Mouse (Mus musculus): ENCODE results near the gene Olfr659. TPM values are rescaled to one million over a fixed set of nuclear protein-coding genes. Genes with fewer than 3 reads are reported as not detected.

Olfr659 gene
- not detected for total RNA-seq (2021)

DNA sequence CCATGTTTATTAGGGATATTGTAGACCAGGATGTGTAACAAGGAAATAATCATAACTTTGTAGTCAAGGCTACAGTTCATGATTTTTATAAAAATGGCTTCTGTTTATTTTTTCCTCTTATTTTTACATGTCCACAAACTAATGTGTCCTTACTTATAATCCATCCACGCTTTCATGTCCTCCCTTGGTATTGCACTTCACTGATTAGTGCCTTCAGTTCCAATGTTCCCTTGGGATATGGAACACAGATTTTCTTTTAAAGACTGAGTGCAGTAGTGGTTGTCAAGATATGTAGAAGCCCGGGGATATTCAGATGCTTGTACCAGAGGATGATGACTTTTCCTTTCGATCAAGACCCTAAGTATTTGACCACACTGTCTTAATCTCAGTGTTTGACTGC lies at the start of gene Olfr659:
Gene Olfr659 (plus strand): TSS at position 301 of the 400 bp plus-strand sequence.
- DNase-seq, result no peak
- intact Hi-C loops (cut with DNase I), result no loop called here

DNA sequence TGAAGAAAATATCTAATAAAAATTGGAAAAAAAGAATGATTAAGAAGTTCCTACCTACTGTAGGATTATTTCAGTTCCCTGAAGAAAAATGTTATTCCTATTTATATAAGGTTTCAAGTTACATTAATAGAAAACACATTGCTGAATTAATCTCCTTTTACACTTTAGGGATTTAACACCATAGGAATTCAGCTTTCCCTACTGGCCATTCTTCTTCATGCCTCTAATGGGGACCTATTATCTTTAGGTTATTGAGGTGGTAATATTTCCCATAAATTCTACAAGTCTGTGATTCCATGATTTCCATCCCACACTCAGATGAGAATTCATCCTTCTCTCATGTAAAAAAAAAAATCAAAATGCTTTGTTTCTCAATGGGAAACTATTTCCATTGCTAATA lies 42.1 kb upstream of the Olfr659 start, which contains the start of gene Olfr657:
Gene Olfr657 (plus strand): TSS at position 301 of the 400 bp plus-strand sequence.
- DNase-seq, result no peak
- intact Hi-C loops (cut with DNase I), result no loop called here

- intact Hi-C loops (cut with DNase I), result no loop called here
- peak; percentile 16 to 35 for DNase-seq
Observed at GRCm38 (mm10) chr7:104646841-104647482, 19.6 kb upstream of the Olfr659 start, which contains the start of gene Olfr658. Gene Olfr658, minus strand, starts transcription at chr7:104647305.

GRCm38 (mm10) chr7:104686201-104686600 lies 19.6 kb downstream of the Olfr659 start, which contains the start of gene Olfr661:
Gene Olfr661, plus strand, starts transcription at chr7:104686501.
- no peak for DNase-seq
- intact Hi-C loops (cut with DNase I), result no loop called here

Other genes starting within 250 kb of the Olfr659 start
- 1 to 10 TPM; 1.6 to 2.5 TPM for gene Trim30a, start 201.6 kb upstream of the Olfr659 start, total RNA-seq (2021)
- under 1 TPM; 0.26 to 0.67 TPM for gene Trim30d, start 158.9 kb upstream of the Olfr659 start, total RNA-seq (2021)
- not detected for gene Olfr651, start 116.6 kb upstream of the Olfr659 start, total RNA-seq (2021)
- gene Olfr652, start 105.9 kb upstream of the Olfr659 start, total RNA-seq (2021), result not detected
- not detected for gene Olfr653, start 89.4 kb upstream of the Olfr659 start, total RNA-seq (2021)
- not detected for gene Olfr654, start 79.7 kb upstream of the Olfr659 start, total RNA-seq (2021)
- gene Olfr655, start 65.0 kb upstream of the Olfr659 start, total RNA-seq (2021), result not detected
- not detected for gene Olfr656, start 52.8 kb upstream of the Olfr659 start, total RNA-seq (2021)
- gene Olfr657, start 42.0 kb upstream of the Olfr659 start, total RNA-seq (2021), result not detected
- gene Olfr658, start 19.4 kb upstream of the Olfr659 start, total RNA-seq (2021), result not detected
- gene Olfr661, start 19.7 kb downstream of the Olfr659 start, total RNA-seq (2021), result not detected
- not detected for gene Usp17le, start 110.7 kb downstream of the Olfr659 start, total RNA-seq (2021)
- not detected for gene Usp17lb, start 175.8 kb downstream of the Olfr659 start, total RNA-seq (2021)
- not detected for gene Usp17la, start 190.3 kb downstream of the Olfr659 start, total RNA-seq (2021)
- not detected for gene Olfr665, start 211.3 kb downstream of the Olfr659 start, total RNA-seq (2021)
- not detected for gene Olfr666, start 229.2 kb downstream of the Olfr659 start, total RNA-seq (2021)